Mouse (Mus musculus) lung, adult 2 months (tissue): Measurements from ENCODE around the gene Tmem107. TPM values are rescaled to one million over a fixed set of nuclear protein-coding genes. Genes with fewer than 3 reads are reported as not detected.

Experiments
- DNase-seq: peaks from one replicate; pipeline ENCODE4 v3.0.0; 2022
- H3K4me1 ChIP-seq: fragments of 200-500 bp; 2 replicates; pipeline ENCODE4 v1.6.1; 2011; ENCODE audit warnings: low read length; ENCODE audit not compliant: control insufficient read depth, insufficient read depth
- H3K4me3 ChIP-seq: fragments of 200-500 bp; replicated peaks from 2 replicates; pipeline ENCODE3; 2011; ENCODE audit warnings: low read depth, mild to moderate bottlenecking, control low read depth, low read length; ENCODE audit errors: extremely low read depth
- CTCF ChIP-seq: fragments of 200-500 bp; IDR thresholded peaks from 2 replicates; pipeline ENCODE4 v1.5.1; 2011; ENCODE audit warnings: mild to moderate bottlenecking, low read length, control low read depth; ENCODE audit not compliant: insufficient read depth
- POLR2A ChIP-seq: fragments of 200-500 bp; IDR thresholded peaks from 2 replicates; pipeline ENCODE4 v1.6.1; 2011; ENCODE audit warnings: low read depth, mild to moderate bottlenecking, control low read depth, low read length, borderline replicate concordance; ENCODE audit errors: extremely low read depth
- WGBS: fragments of 180-500 bp; shearing (Covaris S2); methylation state at CpG from one replicate; pipeline ENCODE4 v1.1.7; 2018; 5-methylcytosine and 5-hydroxymethylcytosine counted together
- polyA plus RNA-seq: library from polyadenylated mRNA; depleted of rRNA; stranded (reverse); fragments of >200 nt; gene quantifications from 2 replicates; pipeline ENCODE4 v1.2.3, GENCODE M21; 2012

Gene Tmem107
- polyA plus RNA-seq, 1 experiment, result 69.8 TPM

GRCm38 (mm10) chr11:69038173-69038572, 32.4 kb upstream of the Tmem107 start:
- TF ChIP-seq CTCF (no peak), POLR2A (no peak)
- H3K4me3 ChIP-seq, result no peak overlapping the region
- WGBS, result 82% methylated on average over 5 of the region's 5 CpGs
- H3K4me1 ChIP-seq, result peaks cover 9% of the 10 kb centered on the region
- no peak for DNase-seq

GRCm38 (mm10) chr11:69045531-69046394, 24.8 kb upstream of the Tmem107 start, which contains the start of gene Aurkb:
Gene Aurkb (plus strand): TSS chr11:69045647.
- WGBS, result 1% methylated on average over 54 of the region's 54 CpGs
- peak; percentile 67 for DNase-seq
- TF ChIP-seq POLR2A, result no peak
- no peak for TF ChIP-seq CTCF

DNA sequence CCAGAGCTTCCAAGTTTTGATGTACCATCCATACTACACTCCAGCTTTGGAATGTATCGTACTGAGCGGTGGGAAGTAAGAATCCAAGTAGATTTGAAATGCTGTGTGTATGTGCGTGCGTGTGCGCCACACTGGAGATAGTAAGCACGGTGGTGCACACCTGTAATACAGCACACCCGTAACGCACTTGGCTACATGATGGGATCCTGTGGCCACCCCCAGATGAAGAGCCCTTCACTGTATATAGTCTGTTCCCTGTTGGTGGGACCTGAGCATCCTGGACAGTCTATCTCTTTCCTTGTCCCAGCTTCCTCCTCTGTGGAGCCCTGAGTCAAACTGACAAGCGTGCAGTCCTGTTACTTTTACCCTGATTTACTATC, 24.2 kb upstream of the Tmem107 start:
- TF ChIP-seq CTCF, result no peak
- TF ChIP-seq POLR2A, result no peak
- Histone ChIP-seq H3K4me3 (no peak overlapping the region), H3K4me1 (peaks cover 3% of the 10 kb centered on the region; the same call in 1 of the 2 replicates)
- 13% methylated on average over 9 of the region's 9 CpGs for WGBS
- no peak for DNase-seq

More at GRCm38 (mm10) chr11:69045531-69046394, 24.8 kb upstream of the Tmem107 start, which contains the start of gene Aurkb:
- peak within 1 kb of the TSS; percentile 60 for H3K4me3 ChIP-seq
- H3K4me1 ChIP-seq, result peaks cover 3% of the 10 kb centered on the region; the same call in 1 of the 2 replicates

DNA sequence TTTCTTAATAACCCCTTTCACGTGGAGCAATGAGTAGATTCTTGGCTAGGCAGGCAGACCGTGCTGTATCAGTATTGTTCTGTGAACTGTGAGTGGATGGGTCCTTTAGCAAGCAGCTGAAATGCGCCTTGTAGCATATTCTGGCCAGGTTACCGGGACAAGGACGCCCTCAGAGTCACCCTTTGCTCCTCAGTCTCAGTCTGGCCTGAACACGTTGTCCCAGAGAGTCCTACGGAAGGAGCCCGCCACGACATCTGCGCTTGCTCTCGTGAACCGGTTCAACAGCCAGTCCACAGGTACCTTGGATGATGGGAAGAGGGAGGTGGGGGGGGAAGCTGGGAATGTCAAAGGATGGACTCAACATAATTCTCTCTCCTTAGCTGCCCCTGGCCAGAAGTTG, 23.0 kb upstream of the Tmem107 start:
- Histone ChIP-seq H3K4me3 (no peak overlapping the region), H3K4me1 (peaks cover 3% of the 10 kb centered on the region; the same call in 1 of the 2 replicates)
- TF ChIP-seq CTCF (no peak), POLR2A (no peak)
- WGBS, result 85% methylated on average over 12 of the region's 12 CpGs
- DNase-seq, result no peak

DNA sequence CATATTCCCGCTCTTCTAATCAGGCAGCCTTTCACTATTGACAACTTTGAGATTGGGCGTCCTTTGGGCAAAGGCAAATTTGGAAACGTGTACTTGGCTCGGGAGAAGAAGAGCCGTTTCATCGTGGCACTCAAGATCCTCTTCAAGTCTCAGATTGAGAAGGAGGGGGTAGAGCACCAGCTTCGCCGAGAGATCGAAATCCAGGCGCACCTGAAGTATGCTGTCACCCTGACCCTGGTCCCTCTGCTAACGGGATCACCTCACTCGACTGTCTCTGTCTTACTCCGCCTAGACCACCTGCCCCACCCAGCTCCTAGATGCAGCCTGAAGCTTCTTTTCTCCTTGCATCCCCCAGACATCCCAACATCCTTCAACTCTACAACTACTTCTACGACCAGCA, 22.5 kb upstream of the Tmem107 start:
- no peak overlapping the region for H3K4me3 ChIP-seq
- 86% methylated on average over 14 of the region's 14 CpGs for WGBS
- H3K4me1 ChIP-seq, result peaks cover 3% of the 10 kb centered on the region; the same call in 1 of the 2 replicates
- DNase-seq, result no peak
- TF ChIP-seq CTCF (no peak), POLR2A (no peak)

- WGBS, result 76% methylated on average over 8 of the region's 8 CpGs
- no peak for TF ChIP-seq CTCF
- TF ChIP-seq POLR2A, result no peak
- DNase-seq, result no peak
- Histone ChIP-seq H3K4me3 (no peak overlapping the region), H3K4me1 (peaks cover 5% of the 10 kb centered on the region; the same call in 1 of the 2 replicates)
Observed at GRCm38 (mm10) chr11:69050748-69051147, 19.9 kb upstream of the Tmem107 start.

GRCm38 (mm10) chr11:69051771-69052170, 18.8 kb upstream of the Tmem107 start:
- TF ChIP-seq POLR2A (no peak), CTCF (no peak)
- WGBS, result 79% methylated on average over 4 of the region's 4 CpGs
- no peak for DNase-seq

GRCm38 (mm10) chr11:69052824-69053421, 17.7 kb upstream of the Tmem107 start:
- TF ChIP-seq CTCF, result no peak
- DNase-seq, result no peak
- no peak overlapping the region for H3K4me3 ChIP-seq
- 87% methylated on average over 2 of the region's 2 CpGs for WGBS
- 0 out of 2 replicates have a peak, but pooled peaks cover 2% of the 10 kb centered on the region for H3K4me1 ChIP-seq

More at GRCm38 (mm10) chr11:69051771-69052170, 18.8 kb upstream of the Tmem107 start:
- Histone ChIP-seq H3K4me3 (no peak overlapping the region), H3K4me1 (0 out of 2 replicates have a peak, but pooled peaks cover 2% of the 10 kb centered on the region)

DNA sequence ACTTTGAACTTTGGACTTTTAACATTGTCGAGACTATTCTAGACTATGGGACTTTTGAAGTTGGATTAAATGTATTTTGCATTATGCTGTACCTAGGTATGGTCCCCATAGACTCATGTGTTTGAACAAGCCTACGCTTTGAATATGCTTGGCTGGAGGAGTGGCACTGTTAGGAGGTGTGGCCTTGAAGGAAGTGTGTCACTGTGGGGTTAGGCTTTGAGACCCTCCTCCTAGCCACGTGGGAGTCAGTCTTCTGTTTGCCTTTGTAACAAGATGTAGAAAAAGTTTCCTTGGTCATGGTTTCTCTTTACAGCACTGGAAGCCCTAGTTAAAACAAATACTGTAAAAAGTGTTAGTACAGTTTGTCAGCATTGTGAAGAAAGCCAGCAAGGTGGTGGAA, 16.8 kb upstream of the Tmem107 start:
- no peak for TF ChIP-seq POLR2A
- TF ChIP-seq CTCF, result no peak
- Histone ChIP-seq H3K4me1 (peaks cover 2% of the 10 kb centered on the region; the same call in 1 of the 2 replicates), H3K4me3 (no peak overlapping the region)
- DNase-seq, result no peak
- 49% methylated on average over 3 of the region's 3 CpGs for WGBS
